Mouse (Mus musculus) thymus, adult 2 months (tissue): Measurements from ENCODE around the gene Zkscan1. TPM values are rescaled to one million over a fixed set of nuclear protein-coding genes. Genes with fewer than 3 reads are reported as not detected.
A peak's percentile ranks its signal among the peaks of the same experiment; 100 is the strongest.

Source experiments
- DNase-seq: peaks from one replicate; pipeline ENCODE4 v3.0.0; 2021
- H3K27ac ChIP-seq: fragments of 200-500 bp; 2 replicates; pipeline ENCODE4 v1.5.1; 2012; ENCODE audit warnings: low read length, control low read depth; ENCODE audit not compliant: control insufficient read depth, insufficient read depth
- H3K27me3 ChIP-seq: fragments of 200-500 bp; 2 replicates; pipeline ENCODE4 v1.6.1; 2012; ENCODE audit warnings: mild to moderate bottlenecking, low read length, moderate library complexity, mixed read lengths; ENCODE audit not compliant: control insufficient read depth, insufficient read depth
- H3K36me3 ChIP-seq: fragments of 200-500 bp; 2 replicates; pipeline ENCODE4 v1.6.1; 2012; ENCODE audit warnings: mild to moderate bottlenecking, low read length, moderate library complexity; ENCODE audit not compliant: control insufficient read depth, insufficient read depth
- H3K4me1 ChIP-seq: fragments of 200-500 bp; replicated peaks from 2 replicates; pipeline ENCODE4 v1.6.1; 2012; ENCODE audit warnings: low read length; ENCODE audit not compliant: control insufficient read depth, insufficient read depth
- H3K4me3 ChIP-seq: fragments of 200-500 bp; 2 replicates; pipeline ENCODE4 v1.5.1; 2012; ENCODE audit warnings: mild to moderate bottlenecking, low read length, control low read depth, moderate library complexity; ENCODE audit not compliant: control insufficient read depth, insufficient read depth
- CTCF ChIP-seq: fragments of 200-500 bp; IDR thresholded peaks from 2 replicates; pipeline ENCODE4 v1.5.1; 2012; ENCODE audit warnings: mild to moderate bottlenecking, control low read depth, low read length, moderate library complexity, borderline replicate concordance; ENCODE audit not compliant: control insufficient read depth, poor library complexity, insufficient read depth; ENCODE audit errors: extremely low read depth
- POLR2A ChIP-seq: fragments of 200-500 bp; IDR thresholded peaks from 2 replicates; pipeline ENCODE4 v1.6.1; 2012; ENCODE audit warnings: mild to moderate bottlenecking, low read length, control low read depth, moderate library complexity; ENCODE audit not compliant: control insufficient read depth, poor library complexity, insufficient read depth; ENCODE audit errors: extremely low read depth
- WGBS: fragments of 180-500 bp; shearing (Covaris S2); methylation state at CpG from one replicate; pipeline ENCODE4 v1.1.7; 2018; 5-methylcytosine and 5-hydroxymethylcytosine counted together
- polyA plus RNA-seq: library from polyadenylated mRNA; depleted of rRNA; stranded (reverse); fragments of >200 nt; gene quantifications from 2 replicates; pipeline ENCODE4 v1.2.3, GENCODE M21; 2012

The Zkscan1 gene
- polyA plus RNA-seq, 1 experiment: 5.1 TPM

- Histone ChIP-seq H3K27me3 (no peaks in the 10 kb centered on the region), H3K27ac (peak within 1 kb of the TSS; percentile 78), H3K36me3 (no peaks in the 10 kb centered on the region), H3K4me1 (peaks cover 4% of the 10 kb centered on the region), H3K4me3 (peak within 1 kb of the TSS; percentile 94)
- TF ChIP-seq CTCF: peak; percentile 19; the same call in 1 of the 2 replicates
- TF ChIP-seq POLR2A: peak; percentile 78
- 8% methylated on average over 38 of the region's 38 CpGs for WGBS
- DNase-seq: peak; percentile 89
These were observed 31.6 kb downstream of the Zkscan1 start, which contains the start of gene Zscan21 for GRCm38 (mm10) chr5:138116255-138117198. Gene Zscan21, plus strand, starts transcription at chr5:138116903.

DNA sequence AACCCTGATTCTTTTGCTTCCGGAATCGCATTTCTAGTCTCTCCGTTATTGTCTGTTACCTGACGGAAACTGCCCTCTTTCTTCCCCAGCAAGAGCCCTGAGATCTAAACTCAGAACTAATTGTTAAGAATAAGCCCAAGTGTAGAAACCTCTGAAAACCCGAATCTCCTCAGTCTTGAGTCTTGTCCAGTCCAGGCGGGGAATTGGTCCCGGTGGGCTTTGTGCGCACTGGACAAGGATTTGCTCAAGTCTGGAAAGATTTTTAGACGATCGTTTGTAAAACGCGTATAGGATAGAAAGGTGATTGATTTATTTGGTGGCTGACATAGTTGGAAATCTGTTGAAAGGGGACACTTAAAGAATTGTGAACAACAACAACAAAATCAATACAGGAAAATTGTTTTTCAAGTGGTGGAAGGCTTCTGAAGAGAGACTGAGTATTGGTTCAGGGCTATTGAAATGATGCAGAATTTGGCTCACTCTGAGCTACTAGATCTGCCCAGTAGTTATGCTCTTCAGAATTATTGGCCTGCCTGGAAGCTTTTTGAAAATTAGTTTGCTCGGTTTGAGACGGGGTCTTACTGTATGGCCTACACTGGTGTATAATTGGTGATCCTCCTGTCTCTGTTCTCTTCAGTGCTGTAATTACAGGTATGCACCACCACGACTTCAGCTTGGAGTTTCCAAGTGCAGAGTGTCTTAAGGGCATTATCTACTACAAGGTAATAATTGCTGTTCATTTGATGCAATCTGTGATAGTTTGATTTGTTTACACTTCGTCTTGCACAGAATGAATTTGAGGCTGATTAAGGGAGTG lies 32.5 kb downstream of the Zkscan1 start:
- WGBS: 6% methylated on average over 16 of the region's 16 CpGs
- no peak for DNase-seq
- Histone ChIP-seq H3K27ac (peak overlapping the region; percentile 78), H3K36me3 (no peaks in the 10 kb centered on the region), H3K4me3 (peak overlapping the region; percentile 94), H3K27me3 (no peaks in the 10 kb centered on the region), H3K4me1 (peaks cover 4% of the 10 kb centered on the region)
- TF ChIP-seq CTCF (no peak), POLR2A (no peak)

DNA sequence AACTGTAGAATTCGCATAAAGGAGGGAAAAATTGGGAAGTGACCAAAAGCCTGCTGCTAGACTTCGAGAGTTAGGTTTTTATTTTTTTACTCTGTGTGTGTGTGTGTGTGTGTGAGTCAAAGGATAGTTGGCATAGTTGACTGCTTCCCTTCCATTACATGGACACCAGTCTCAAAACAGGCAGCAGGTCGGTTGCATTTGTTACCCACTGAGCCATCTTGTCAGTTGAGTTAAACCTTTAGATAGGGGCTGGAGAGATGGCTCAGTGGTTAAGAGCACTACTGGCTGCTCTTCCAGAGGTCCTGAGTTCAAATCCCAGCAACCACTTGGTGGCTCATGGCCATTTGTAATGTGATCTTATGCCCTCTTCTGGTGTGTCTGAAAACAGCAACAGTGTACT lies 33.2 kb downstream of the Zkscan1 start:
- no peak overlapping the region for H3K4me3 ChIP-seq
- WGBS: 75% methylated on average over 3 of the region's 3 CpGs
- H3K36me3 ChIP-seq: no peaks in the 10 kb centered on the region
- no peaks in the 10 kb centered on the region for H3K27me3 ChIP-seq
- no peak for TF ChIP-seq CTCF
- no peak for TF ChIP-seq POLR2A
- DNase-seq: no peak
- H3K27ac ChIP-seq: no peak overlapping the region
- H3K4me1 ChIP-seq: peaks cover 4% of the 10 kb centered on the region

GRCm38 (mm10) chr5:138132425-138133064 lies 47.7 kb downstream of the Zkscan1 start:
- H3K36me3 ChIP-seq: peaks cover 57% of the 10 kb centered on the region
- 95% methylated on average over 5 of the region's 5 CpGs for WGBS

GRCm38 (mm10) chr5:138137257-138137656 lies 52.4 kb downstream of the Zkscan1 start:
- WGBS: 83% methylated on average over 4 of the region's 4 CpGs
- TF ChIP-seq POLR2A: no peak
- TF ChIP-seq CTCF: no peak
- Histone ChIP-seq H3K27ac (no peak overlapping the region), H3K4me3 (no peak overlapping the region), H3K36me3 (peaks cover 19% of the 10 kb centered on the region), H3K4me1 (no peaks in the 10 kb centered on the region), H3K27me3 (no peaks in the 10 kb centered on the region)
- no peak for DNase-seq

More at GRCm38 (mm10) chr5:138132425-138133064, 47.7 kb downstream of the Zkscan1 start:
- TF ChIP-seq CTCF (no peak), POLR2A (no peak)
- no peaks in the 10 kb centered on the region for H3K27me3 ChIP-seq
- no peaks in the 10 kb centered on the region for H3K4me1 ChIP-seq
- no peak overlapping the region for H3K27ac ChIP-seq
- H3K4me3 ChIP-seq: no peak overlapping the region
- no peak for DNase-seq

GRCm38 (mm10) chr5:138137935-138138549 lies 53.2 kb downstream of the Zkscan1 start:
- no peak overlapping the region for H3K27ac ChIP-seq
- DNase-seq: peak; percentile 53

More at GRCm38 (mm10) chr5:138137935-138138549, 53.2 kb downstream of the Zkscan1 start:
- H3K27me3 ChIP-seq: no peaks in the 10 kb centered on the region
- 44% methylated on average over 8 of the region's 8 CpGs for WGBS
- TF ChIP-seq POLR2A (no peak), CTCF (no peak)
- no peak overlapping the region for H3K4me3 ChIP-seq
- H3K4me1 ChIP-seq: no peaks in the 10 kb centered on the region
- peaks cover 19% of the 10 kb centered on the region for H3K36me3 ChIP-seq
